Mouse (Mus musculus) lung, embryonic 15.5 days (tissue): Measurements from ENCODE around the gene H3f3b. TPM values are rescaled to one million over a fixed set of nuclear protein-coding genes. Genes with fewer than 3 reads are reported as not detected.

Experiments
- ATAC-seq: fragments of 200-750 bp; cut with Nextera tagmentation; 2 replicates; pipeline ENCODE4 v1.8.0; 2017; ENCODE audit warnings: moderate number of reproducible peaks, borderline replicate concordance; ENCODE audit not compliant: low FRiP score, low TSS enrichment; ENCODE audit errors: extremely low read depth
- H3K27ac ChIP-seq: fragments of 300-500 bp; sonication (generic); 2 replicates; pipeline ENCODE4 v1.5.1; 2015; ENCODE audit warnings: moderate library complexity, mild to moderate bottlenecking, inconsistent platforms
- H3K27me3 ChIP-seq: fragments of 300-500 bp; sonication (generic); 2 replicates; pipeline ENCODE4 v1.6.1; 2015; ENCODE audit warnings: inconsistent platforms
- H3K36me3 ChIP-seq: fragments of 300-500 bp; sonication (generic); 2 replicates; pipeline ENCODE4 v1.6.1; 2015; ENCODE audit warnings: inconsistent platforms
- H3K4me1 ChIP-seq: fragments of 300-500 bp; sonication (generic); 2 replicates; pipeline ENCODE4 v1.6.1; 2015; ENCODE audit warnings: inconsistent platforms
- H3K4me2 ChIP-seq: fragments of 300-500 bp; sonication (generic); 2 replicates; pipeline ENCODE4 v1.6.1; 2015; ENCODE audit warnings: inconsistent platforms, mild to moderate bottlenecking, moderate library complexity
- H3K4me3 ChIP-seq: fragments of 300-500 bp; sonication (generic); 2 replicates; pipeline ENCODE4 v1.5.1; 2015; ENCODE audit warnings: mild to moderate bottlenecking, inconsistent platforms
- H3K9ac ChIP-seq: fragments of 300-500 bp; sonication (generic); 2 replicates; pipeline ENCODE4 v1.6.1; 2015; ENCODE audit warnings: inconsistent platforms
- H3K9me3 ChIP-seq: fragments of 300-500 bp; sonication (generic); 2 replicates; pipeline ENCODE4 v1.6.1; 2016; ENCODE audit warnings: inconsistent platforms
- WGBS: fragments of 180-500 bp; shearing (Covaris S2); methylation state at CpG from one replicate; pipeline ENCODE4 v1.1.7; 2015; 5-methylcytosine and 5-hydroxymethylcytosine counted together
- polyA plus RNA-seq: library from polyadenylated mRNA; unstranded; fragments of >200 nt; fragmentation: Nextera tagmentation; extraction: Ambion mirVana; gene quantifications from 2 replicates; pipeline ENCODE4 v1.2.1, GENCODE M21; 2015

Gene H3f3b
- polyA plus RNA-seq, 1 experiment from 2014 or later, result 1,879 TPM

DNA sequence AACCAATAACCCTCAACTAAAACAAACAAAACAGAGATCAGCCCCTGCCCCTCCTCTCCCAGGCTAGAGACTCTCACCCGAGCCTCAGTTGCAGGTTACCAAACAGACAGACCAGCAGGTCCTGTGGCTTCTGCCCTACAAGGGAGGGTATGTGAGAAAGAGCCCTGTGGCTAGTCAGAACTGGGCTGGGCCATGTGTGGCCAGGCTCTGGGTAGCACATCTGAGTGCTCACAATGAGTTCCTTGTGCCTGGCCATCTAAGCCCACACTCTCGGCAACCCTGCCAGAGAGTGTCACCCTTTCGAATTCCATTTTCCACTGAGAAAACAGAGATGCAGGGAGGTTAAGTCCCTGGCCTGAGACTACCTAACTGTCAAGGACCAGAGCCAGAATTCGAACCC is 35.7 kb downstream of the H3f3b start:
- Histone ChIP-seq H3K9me3 (no peaks in the 10 kb centered on the region), H3K36me3 (no peaks in the 10 kb centered on the region), H3K27me3 (peaks cover 13% of the 10 kb centered on the region; the same call in 1 of the 2 replicates), H3K4me1 (no peaks in the 10 kb centered on the region), H3K4me3 (no peak overlapping the region), H3K27ac (no peak overlapping the region), H3K9ac (no peak overlapping the region), H3K4me2 (no peak overlapping the region)
- 55% methylated on average over 4 of the region's 4 CpGs for WGBS
- ATAC-seq, result no peak

- Histone ChIP-seq H3K4me3 (no peak overlapping the region), H3K9ac (no peak overlapping the region), H3K36me3 (no peaks in the 10 kb centered on the region), H3K4me2 (peak overlapping the region; percentile 16; the same call in 1 of the 2 replicates), H3K4me1 (no peaks in the 10 kb centered on the region), H3K27me3 (peaks cover 16% of the 10 kb centered on the region; the same call in 1 of the 2 replicates), H3K9me3 (no peaks in the 10 kb centered on the region), H3K27ac (no peak overlapping the region)
- ATAC-seq, result no peak
- 29% methylated on average over 15 of the region's 15 CpGs for WGBS
Measured at GRCm38 (mm10) chr11:115989686-115990085, 38.1 kb downstream of the H3f3b start.

DNA sequence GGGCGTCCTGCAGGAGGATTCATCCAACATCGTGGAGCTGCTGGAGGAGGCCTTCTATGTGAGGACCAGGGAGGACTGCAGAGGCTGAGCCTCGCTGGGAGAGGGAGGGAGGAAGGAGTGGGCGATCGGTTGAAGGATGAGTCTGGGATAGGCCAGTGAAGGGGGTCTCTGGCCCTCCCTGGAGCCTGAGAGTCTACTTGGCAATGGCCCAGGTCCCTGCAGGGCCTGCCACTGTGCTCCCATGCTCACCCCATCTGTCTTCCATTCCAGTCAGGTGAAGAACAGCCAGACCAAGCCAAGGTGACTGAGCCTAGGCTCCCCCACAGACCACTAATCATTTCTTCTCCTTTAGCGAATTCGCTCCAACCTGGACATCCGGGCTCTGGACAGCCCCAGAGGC is 44.5 kb downstream of the H3f3b start:
- Histone ChIP-seq H3K4me3 (no peak overlapping the region), H3K4me2 (no peak overlapping the region), H3K27me3 (peaks cover 16% of the 10 kb centered on the region), H3K4me1 (no peaks in the 10 kb centered on the region), H3K9ac (no peak overlapping the region), H3K9me3 (no peaks in the 10 kb centered on the region), H3K27ac (no peak overlapping the region), H3K36me3 (no peaks in the 10 kb centered on the region)
- 0 out of 2 replicates have a peak, but pooled peaks have one; percentile 15 for ATAC-seq
- 62% methylated on average over 8 of the region's 8 CpGs for WGBS

- Histone ChIP-seq H3K4me2 (no peak overlapping the region), H3K9me3 (no peaks in the 10 kb centered on the region), H3K9ac (no peak overlapping the region), H3K36me3 (no peaks in the 10 kb centered on the region), H3K4me3 (no peak overlapping the region), H3K4me1 (no peaks in the 10 kb centered on the region), H3K27ac (no peak overlapping the region), H3K27me3 (peaks cover 24% of the 10 kb centered on the region)
- WGBS, result 88% methylated on average over 15 of the region's 15 CpGs
- no peak for ATAC-seq
Measured at GRCm38 (mm10) chr11:115982472-115982871, 45.3 kb downstream of the H3f3b start.

- peak overlapping the region; percentile 45 for H3K4me3 ChIP-seq
- ATAC-seq, result no peak
- H3K9ac ChIP-seq, result 0 out of 2 replicates have a peak overlapping the region, but pooled peaks have one; percentile 29
- H3K9me3 ChIP-seq, result no peaks in the 10 kb centered on the region
- H3K4me2 ChIP-seq, result peak overlapping the region; percentile 79
- peaks cover 7% of the 10 kb centered on the region for H3K4me1 ChIP-seq
- no peaks in the 10 kb centered on the region for H3K36me3 ChIP-seq
- H3K27me3 ChIP-seq, result peaks cover 79% of the 10 kb centered on the region
- 23% methylated on average over 12 of the region's 12 CpGs for WGBS
- H3K27ac ChIP-seq, result no peak overlapping the region
Measured at GRCm38 (mm10) chr11:115975544-115975943, 52.2 kb downstream of the H3f3b start.

- no peak for ATAC-seq
- Histone ChIP-seq H3K4me2 (peak overlapping the region; percentile 79), H3K4me1 (peaks cover 12% of the 10 kb centered on the region), H3K9ac (peak overlapping the region; percentile 29), H3K4me3 (peak overlapping the region; percentile 45), H3K36me3 (no peaks in the 10 kb centered on the region), H3K27me3 (peaks cover 80% of the 10 kb centered on the region), H3K27ac (0 out of 2 replicates have a peak overlapping the region, but pooled peaks have one; percentile 39), H3K9me3 (no peaks in the 10 kb centered on the region)
- 2% methylated on average over 18 of the region's 18 CpGs for WGBS
Measured at GRCm38 (mm10) chr11:115975083-115975420, 52.7 kb downstream of the H3f3b start.

DNA sequence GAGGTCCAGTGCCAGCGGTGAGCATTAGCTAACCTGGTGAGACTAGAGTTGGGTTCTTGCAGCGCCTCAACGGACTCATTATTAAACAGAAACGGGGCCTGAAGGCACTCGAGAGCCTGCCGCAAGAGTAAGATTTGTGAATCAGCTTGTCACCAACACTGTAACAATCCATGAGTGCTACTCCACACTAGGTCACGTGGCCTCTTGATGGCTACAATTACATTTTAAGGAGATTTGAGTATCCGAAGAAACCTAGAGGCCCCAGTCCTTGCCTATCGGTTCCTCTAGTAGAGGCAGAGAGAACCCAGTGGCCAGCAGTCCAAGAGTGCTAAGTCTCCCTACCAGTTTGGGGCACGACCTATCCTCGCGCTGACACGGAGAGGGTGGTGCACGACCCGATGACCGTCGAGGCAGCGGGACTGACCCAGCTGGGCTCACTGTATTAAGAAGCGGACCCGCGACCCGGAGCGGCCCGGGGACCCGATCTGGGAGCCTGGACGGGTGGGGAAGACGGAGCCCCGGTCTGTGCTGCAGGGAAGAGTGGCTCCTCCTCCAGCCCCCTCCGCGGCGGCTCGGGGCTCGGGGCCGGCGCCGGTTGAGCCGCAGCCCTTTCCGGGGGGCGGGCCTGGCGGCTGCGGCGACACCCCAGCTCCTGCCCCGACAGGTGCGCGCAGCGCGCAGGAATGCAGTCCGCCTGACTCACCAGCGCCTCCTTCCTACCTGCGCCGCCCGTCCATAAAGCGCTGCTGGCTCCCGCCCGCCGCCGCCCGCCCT is 53.3 kb downstream of the H3f3b start, which contains the start of gene Itgb4:
Itgb4 (plus strand) TSS at position 401 of the 774 bp plus-strand sequence.
- Histone ChIP-seq H3K27ac (peak within 1 kb of the TSS; percentile 47; the same call in 1 of the 2 replicates), H3K36me3 (no peaks in the 10 kb centered on the region), H3K9ac (peak within 1 kb of the TSS; percentile 29), H3K4me3 (peak within 1 kb of the TSS; percentile 45), H3K9me3 (no peaks in the 10 kb centered on the region), H3K27me3 (peaks cover 79% of the 10 kb centered on the region), H3K4me2 (peak within 1 kb of the TSS; percentile 79), H3K4me1 (peaks cover 17% of the 10 kb centered on the region)
- peak; percentile 73 for ATAC-seq
- WGBS, result 7% methylated on average over 57 of the region's 58 CpGs

Other genes starting within 250 kb of the H3f3b start
- 19.0 and 19.6 TPM in 2 replicates for gene Caskin2, start 214.3 kb downstream of the H3f3b start, polyA plus RNA-seq
- 37.3 and 43.0 TPM in 2 replicates for gene Tsen54, start 213.2 kb downstream of the H3f3b start, polyA plus RNA-seq
- 35.1 and 40.1 TPM in 2 replicates for gene Llgl2, start 203.9 kb downstream of the H3f3b start, polyA plus RNA-seq
- gene Myo15b, start 169.6 kb downstream of the H3f3b start, polyA plus RNA-seq, result 0.25 and 0.49 TPM in 2 replicates
- gene Smim5, start 128.0 kb downstream of the H3f3b start, polyA plus RNA-seq, result 3.6 and 4.8 TPM in 2 replicates
- gene Smim6, start 115.9 kb downstream of the H3f3b start, polyA plus RNA-seq, result 24.4 and 25.5 TPM in 2 replicates
- 29.8 and 35.5 TPM in 2 replicates for gene Sap30bp, start 94.7 kb downstream of the H3f3b start, polyA plus RNA-seq
- 20.5 and 22.3 TPM in 2 replicates for gene Recql5, start 94.5 kb downstream of the H3f3b start, polyA plus RNA-seq
- 2.6 and 3.4 TPM in 2 replicates for gene Itgb4, start 53.3 kb downstream of the H3f3b start, polyA plus RNA-seq
- gene Galk1, start 15.2 kb downstream of the H3f3b start, polyA plus RNA-seq, result 215 and 229 TPM in 2 replicates
- 37.0 and 37.7 TPM in 2 replicates for gene Unk, start 2.4 kb upstream of the H3f3b start, polyA plus RNA-seq
- gene Unc13d, start 50.0 kb upstream of the H3f3b start, polyA plus RNA-seq, result 4.1 and 6.4 TPM in 2 replicates
- gene Wbp2, start 59.0 kb upstream of the H3f3b start, polyA plus RNA-seq, result 58.0 and 67.9 TPM in 2 replicates
- 24.9 and 25.9 TPM in 2 replicates for gene Trim47, start 99.2 kb upstream of the H3f3b start, polyA plus RNA-seq
- 3.7 and 4.3 TPM in 2 replicates for gene Trim65, start 103.2 kb upstream of the H3f3b start, polyA plus RNA-seq
- 89.5 and 94.7 TPM in 2 replicates for gene Mrpl38, start 110.9 kb upstream of the H3f3b start, polyA plus RNA-seq
- gene Fbf1, start 140.2 kb upstream of the H3f3b start, polyA plus RNA-seq, result 29.7 and 35.9 TPM in 2 replicates
- 77.5 and 78.3 TPM in 2 replicates for gene Ten1, start 170.9 kb upstream of the H3f3b start, polyA plus RNA-seq
- 19.6 and 21.2 TPM in 2 replicates for gene Acox1, start 171.1 kb upstream of the H3f3b start, polyA plus RNA-seq
- 5.8 and 6.4 TPM in 2 replicates for gene Evpl, start 210.1 kb upstream of the H3f3b start, polyA plus RNA-seq
- gene Srp68, start 246.3 kb upstream of the H3f3b start, polyA plus RNA-seq, result 89.8 and 95.4 TPM in 2 replicates